Mouse (Mus musculus): ENCODE data around the gene Pitpnm3.
"Not testable (repeated sequence)": the region's sequence is repeated elsewhere in the genome, so short reads cannot be mapped to it uniquely, and the experiment has no call there.

Gene Pitpnm3

GRCm38 (mm10) chr11:72135383-72136158 is at the start of gene Pitpnm3:
TSS of gene Pitpnm3 (minus strand) at chr11:72135778.
- in situ Hi-C loops (cut with MboI; ENCODE audit: unreplicated experiment in 2 of 2) = no loop called here

- in situ Hi-C loops (cut with MboI; ENCODE audit: unreplicated experiment in 2 of 2) = no loop called here
These were observed 48.7 kb upstream of the Pitpnm3 start for GRCm38 (mm10) chr11:72184252-72184651.

GRCm38 (mm10) chr11:72181136-72181535 is 45.6 kb upstream of the Pitpnm3 start:
- in situ Hi-C loops (cut with MboI; ENCODE audit: unreplicated experiment in 2 of 2) = no loop called here

GRCm38 (mm10) chr11:72180556-72180955 is 45.0 kb upstream of the Pitpnm3 start:
- in situ Hi-C loops (cut with MboI; ENCODE audit: unreplicated experiment in 2 of 2) = no loop called here

- in situ Hi-C loops (cut with MboI; ENCODE audit: unreplicated experiment in 2 of 2) = no loop called here
These were observed 41.0 kb upstream of the Pitpnm3 start for GRCm38 (mm10) chr11:72176553-72176952.

- in situ Hi-C loops (cut with MboI; ENCODE audit: unreplicated experiment in 2 of 2) = no loop called here
These were observed 40.4 kb upstream of the Pitpnm3 start for GRCm38 (mm10) chr11:72175966-72176365.

- in situ Hi-C loops (cut with MboI; ENCODE audit: unreplicated experiment in 2 of 2) = no loop called here
These were observed 39.1 kb upstream of the Pitpnm3 start for GRCm38 (mm10) chr11:72174721-72175120.

- in situ Hi-C loops (cut with MboI; ENCODE audit: unreplicated experiment in 2 of 2) = no loop called here
These were observed 37.9 kb upstream of the Pitpnm3 start for GRCm38 (mm10) chr11:72173506-72173905.

- in situ Hi-C loops (cut with MboI; ENCODE audit: unreplicated experiment in 2 of 2) = not testable (repeated sequence)
These were observed 36.3 kb upstream of the Pitpnm3 start for GRCm38 (mm10) chr11:72171906-72172305.

- in situ Hi-C loops (cut with MboI; ENCODE audit: unreplicated experiment in 2 of 2) = no loop called here
These were observed 34.3 kb upstream of the Pitpnm3 start for GRCm38 (mm10) chr11:72169871-72170270.

GRCm38 (mm10) chr11:72163198-72163597 is 27.6 kb upstream of the Pitpnm3 start:
- in situ Hi-C loops (cut with MboI; ENCODE audit: unreplicated experiment in 2 of 2) = no loop called here

GRCm38 (mm10) chr11:72156624-72157023 is 21.0 kb upstream of the Pitpnm3 start:
- in situ Hi-C loops (cut with MboI; ENCODE audit: unreplicated experiment in 2 of 2) = no loop called here

- in situ Hi-C loops (cut with MboI; ENCODE audit: unreplicated experiment in 2 of 2) = no loop called here
These were observed 20.4 kb upstream of the Pitpnm3 start for GRCm38 (mm10) chr11:72155981-72156428.

GRCm38 (mm10) chr11:72155186-72155980 is 19.8 kb upstream of the Pitpnm3 start:
- in situ Hi-C loops (cut with MboI; ENCODE audit: unreplicated experiment in 2 of 2) = no loop called here

- in situ Hi-C loops (cut with MboI; ENCODE audit: unreplicated experiment in 2 of 2) = no loop called here
These were observed 17.7 kb upstream of the Pitpnm3 start for GRCm38 (mm10) chr11:72153122-72153862.

- in situ Hi-C loops (cut with MboI; ENCODE audit: unreplicated experiment in 2 of 2) = no loop called here
These were observed 15.5 kb upstream of the Pitpnm3 start for GRCm38 (mm10) chr11:72151120-72151519.

GRCm38 (mm10) chr11:72147910-72148309 is 12.3 kb upstream of the Pitpnm3 start:
- in situ Hi-C loops (cut with MboI; ENCODE audit: unreplicated experiment in 2 of 2) = no loop called here

GRCm38 (mm10) chr11:72145877-72146248 is 10.3 kb upstream of the Pitpnm3 start:
- in situ Hi-C loops (cut with MboI; ENCODE audit: unreplicated experiment in 2 of 2) = no loop called here

- in situ Hi-C loops (cut with MboI; ENCODE audit: unreplicated experiment in 2 of 2) = no loop called here
These were observed 9.8 kb upstream of the Pitpnm3 start for GRCm38 (mm10) chr11:72145182-72145876.

- in situ Hi-C loops (cut with MboI; ENCODE audit: unreplicated experiment in 2 of 2) = no loop called here
These were observed 7.3 kb upstream of the Pitpnm3 start for GRCm38 (mm10) chr11:72142889-72143288.

Data from v-Abl transformed pro-B cells (cell line).